Mouse (Mus musculus) kidney, postnatal 0 days (tissue): ENCODE data around the gene Tank. TPM values are rescaled to one million over a fixed set of nuclear protein-coding genes. Genes with fewer than 3 reads are reported as not detected.

Source experiments
- ATAC-seq: fragments of 200-750 bp; cut with Nextera tagmentation; replicated peaks from 2 replicates; pipeline ENCODE4 v1.8.0; 2017; ENCODE audit warnings: low read depth, moderate number of reproducible peaks, moderate TSS enrichment, moderate library complexity; ENCODE audit not compliant: low FRiP score
- DNase-seq: peaks from one replicate; pipeline ENCODE4 v3.0.0-alpha.2; 2016; ENCODE audit warnings: low spot score
- H3K27ac ChIP-seq: fragments of 300-500 bp; sonication (generic); 2 replicates; pipeline ENCODE4 v1.5.1; 2014; ENCODE audit warnings: mild to moderate bottlenecking
- H3K27me3 ChIP-seq: fragments of 300-500 bp; sonication (generic); 2 replicates; pipeline ENCODE4 v1.6.1; 2014; ENCODE audit warnings: low read length, mixed read lengths; ENCODE audit not compliant: insufficient read depth
- H3K36me3 ChIP-seq: fragments of 300-500 bp; sonication (generic); 2 replicates; pipeline ENCODE4 v1.6.1; 2014; ENCODE audit warnings: low read length, mixed read lengths; ENCODE audit not compliant: insufficient read depth
- H3K4me1 ChIP-seq: fragments of 300-500 bp; sonication (generic); replicated peaks from 2 replicates; pipeline ENCODE4 v1.6.1; 2014; ENCODE audit warnings: antibody characterized with exemption, low read length, mixed read lengths; ENCODE audit not compliant: insufficient read depth
- H3K4me2 ChIP-seq: fragments of 300-500 bp; sonication (generic); 2 replicates; pipeline ENCODE4 v1.6.1; 2014; ENCODE audit warnings: mild to moderate bottlenecking, low read length, moderate library complexity, mixed read lengths
- H3K4me3 ChIP-seq: fragments of 300-500 bp; sonication (generic); replicated peaks from 2 replicates; pipeline ENCODE4 v1.5.1; 2014; ENCODE audit warnings: low read depth, low read length
- H3K9ac ChIP-seq: fragments of 300-500 bp; sonication (generic); 2 replicates; pipeline ENCODE4 v1.6.1; 2014; ENCODE audit warnings: low read depth, low read length
- H3K9me3 ChIP-seq: fragments of 300-500 bp; sonication (generic); replicated peaks from 2 replicates; pipeline ENCODE4 v1.6.1; 2016; ENCODE audit warnings: low read length, inconsistent platforms, mixed read lengths
- CTCF ChIP-seq: IDR thresholded peaks from 2 replicates; pipeline ENCODE4 v1.5.1; 2016; ENCODE audit warnings: antibody characterized with exemption, low read depth, mild to moderate bottlenecking, moderate library complexity
- WGBS: fragments of 180-500 bp; shearing (Covaris S2); extraction: QIAGEN DNeasy Blood & Tissue Kit; methylation state at CpG from one replicate; pipeline ENCODE4 v1.1.7; 2014; 5-methylcytosine and 5-hydroxymethylcytosine counted together
- polyA plus RNA-seq: library from polyadenylated mRNA; unstranded; fragments of >200 nt; fragmentation: Nextera tagmentation; extraction: Ambion mirVana; gene quantifications from 2 replicates; pipeline ENCODE4 v1.2.1, GENCODE M21; 2015

Gene Tank
- polyA plus RNA-seq, 1 experiment from 2014 or later = 21.9 TPM

- TF ChIP-seq CTCF = no peak
- H3K27ac ChIP-seq = no peak overlapping the region
- 90% methylated on average over 6 of the region's 6 CpGs for WGBS
- no peak overlapping the region for H3K4me2 ChIP-seq
- no peak for ATAC-seq
- H3K27me3 ChIP-seq = no peaks in the 10 kb centered on the region
- no peak overlapping the region for H3K9ac ChIP-seq
- H3K9me3 ChIP-seq = no peaks in the 10 kb centered on the region
- H3K4me3 ChIP-seq = no peak overlapping the region
- H3K4me1 ChIP-seq = no peaks in the 10 kb centered on the region
- no peak for DNase-seq
- H3K36me3 ChIP-seq = no peaks in the 10 kb centered on the region
Observed at GRCm38 (mm10) chr2:61563202-61563601, 15.2 kb upstream of the Tank start.

GRCm38 (mm10) chr2:61567045-61567783 lies 11.2 kb upstream of the Tank start:
- no peak for TF ChIP-seq CTCF
- no peak for DNase-seq

GRCm38 (mm10) chr2:61569181-61569580 lies 9.2 kb upstream of the Tank start:
- Histone ChIP-seq H3K36me3 (no peaks in the 10 kb centered on the region), H3K27ac (no peak overlapping the region), H3K4me3 (no peak overlapping the region), H3K4me2 (no peak overlapping the region), H3K4me1 (no peaks in the 10 kb centered on the region), H3K9me3 (no peaks in the 10 kb centered on the region), H3K27me3 (no peaks in the 10 kb centered on the region), H3K9ac (no peak overlapping the region)
- DNase-seq (no peak), ATAC-seq (no peak)
- WGBS = 74% methylated on average over 6 of the region's 6 CpGs
- TF ChIP-seq CTCF = no peak

More at GRCm38 (mm10) chr2:61567045-61567783, 11.2 kb upstream of the Tank start:
- Histone ChIP-seq H3K4me3 (no peak overlapping the region), H3K36me3 (no peaks in the 10 kb centered on the region), H3K9ac (no peak overlapping the region), H3K27ac (no peak overlapping the region), H3K9me3 (no peaks in the 10 kb centered on the region), H3K4me1 (no peaks in the 10 kb centered on the region), H3K27me3 (no peaks in the 10 kb centered on the region), H3K4me2 (no peak overlapping the region)
- ATAC-seq = no peak
- 60% methylated on average over 4 of the region's 4 CpGs for WGBS

- H3K4me2 ChIP-seq = no peak overlapping the region
- no peaks in the 10 kb centered on the region for H3K27me3 ChIP-seq
- 46% methylated on average over 4 of the region's 4 CpGs for WGBS
- DNase-seq (no peak), ATAC-seq (no peak)
- no peaks in the 10 kb centered on the region for H3K9me3 ChIP-seq
- H3K9ac ChIP-seq = no peak overlapping the region
- TF ChIP-seq CTCF = no peak
- no peaks in the 10 kb centered on the region for H3K36me3 ChIP-seq
- no peaks in the 10 kb centered on the region for H3K4me1 ChIP-seq
- no peak overlapping the region for H3K4me3 ChIP-seq
- no peak overlapping the region for H3K27ac ChIP-seq
Observed at GRCm38 (mm10) chr2:61571343-61571955, 6.9 kb upstream of the Tank start.

- DNase-seq (no peak), ATAC-seq (no peak)
- H3K4me1 ChIP-seq = no peaks in the 10 kb centered on the region
- 69% methylated on average over 3 of the region's 3 CpGs for WGBS
- H3K9me3 ChIP-seq = no peaks in the 10 kb centered on the region
- no peak for TF ChIP-seq CTCF
- no peaks in the 10 kb centered on the region for H3K36me3 ChIP-seq
- H3K9ac ChIP-seq = no peak overlapping the region
- no peaks in the 10 kb centered on the region for H3K27me3 ChIP-seq
- no peak overlapping the region for H3K27ac ChIP-seq
- no peak overlapping the region for H3K4me2 ChIP-seq
- H3K4me3 ChIP-seq = no peak overlapping the region
Observed at GRCm38 (mm10) chr2:61576497-61576896, 1.9 kb upstream of the Tank start.

GRCm38 (mm10) chr2:61576928-61577695 lies 1.3 kb upstream of the Tank start:
- Histone ChIP-seq H3K27ac (no peak overlapping the region), H3K36me3 (no peaks in the 10 kb centered on the region), H3K4me2 (peak overlapping the region; percentile 10; the same call in 1 of the 2 replicates), H3K4me1 (no peaks in the 10 kb centered on the region), H3K4me3 (no peak overlapping the region), H3K9me3 (no peaks in the 10 kb centered on the region), H3K27me3 (no peaks in the 10 kb centered on the region), H3K9ac (no peak overlapping the region)
- ATAC-seq (no peak), DNase-seq (peak; percentile 64)
- WGBS = 61% methylated on average over 17 of the region's 17 CpGs
- TF ChIP-seq CTCF = no peak
